Mouse (Mus musculus) 416B (cell line): ENCODE results near the gene Gatd1.
A peak's percentile ranks its signal among the peaks of the same experiment; 100 is the strongest.
"Not testable (repeated sequence)": the region's sequence is repeated elsewhere in the genome, so short reads cannot be mapped to it uniquely, and the experiment has no call there.

ENCODE experiments used
- DNase-seq: peaks from one replicate; pipeline ENCODE4 v3.0.0; 2011; ENCODE audit warnings: low read depth

Gatd1 gene

GRCm38 (mm10) chr7:141413809-141414584 is at the start of gene Gatd1:
TSS of gene Gatd1 (minus strand) at chr7:141414136.
- peak; percentile 99 for DNase-seq

GRCm38 (mm10) chr7:141462333-141462821 is 48.4 kb upstream of the Gatd1 start:
- DNase-seq, result no peak

GRCm38 (mm10) chr7:141461521-141462332 is 47.8 kb upstream of the Gatd1 start:
- DNase-seq, result no peak

- no peak for DNase-seq
These were observed 46.6 kb upstream of the Gatd1 start, which contains the start of gene Cracr2b for GRCm38 (mm10) chr7:141460391-141461113. TSS of gene Cracr2b (plus strand) at chr7:141461094.

- DNase-seq, result no peak
These were observed 46.1 kb upstream of the Gatd1 start for GRCm38 (mm10) chr7:141460001-141460390.

GRCm38 (mm10) chr7:141459301-141459711 is 45.4 kb upstream of the Gatd1 start:
- DNase-seq, result no peak

GRCm38 (mm10) chr7:141458661-141459060 is 44.7 kb upstream of the Gatd1 start:
- no peak for DNase-seq

- DNase-seq, result peak; percentile 61
These were observed 44.2 kb upstream of the Gatd1 start for GRCm38 (mm10) chr7:141457986-141458660.

- no peak for DNase-seq
These were observed 43.3 kb upstream of the Gatd1 start for GRCm38 (mm10) chr7:141457236-141457635.

GRCm38 (mm10) chr7:141456739-141457138 is 42.8 kb upstream of the Gatd1 start:
- DNase-seq, result peak; percentile 64

GRCm38 (mm10) chr7:141455610-141456314 is 41.8 kb upstream of the Gatd1 start:
- peak; percentile 83 for DNase-seq

- peak; percentile 93 for DNase-seq
These were observed 41.1 kb upstream of the Gatd1 start, which contains the start of gene Pnpla2 for GRCm38 (mm10) chr7:141454967-141455551. TSS of gene Pnpla2 (plus strand) at chr7:141455198.

GRCm38 (mm10) chr7:141453636-141454035 is 39.7 kb upstream of the Gatd1 start:
- peak; percentile 54 for DNase-seq

GRCm38 (mm10) chr7:141451928-141452327 is 38.0 kb upstream of the Gatd1 start:
- no peak for DNase-seq

GRCm38 (mm10) chr7:141447110-141447991 is 33.4 kb upstream of the Gatd1 start, which contains the start of gene Rplp2:
TSS of gene Rplp2 (plus strand) at chr7:141447370.
- peak; percentile 99 for DNase-seq

- DNase-seq, result not testable (repeated sequence)
These were observed 32.4 kb upstream of the Gatd1 start for GRCm38 (mm10) chr7:141446374-141446773.

- DNase-seq, result peak; percentile 83
These were observed 29.9 kb upstream of the Gatd1 start, which contains the start of gene Pidd1 for GRCm38 (mm10) chr7:141443828-141444237. TSS of gene Pidd1 (minus strand) at chr7:141444025.

- DNase-seq, result peak; percentile 86
These were observed 29.3 kb upstream of the Gatd1 start for GRCm38 (mm10) chr7:141443081-141443821.
